In the genomic region with DNA sequence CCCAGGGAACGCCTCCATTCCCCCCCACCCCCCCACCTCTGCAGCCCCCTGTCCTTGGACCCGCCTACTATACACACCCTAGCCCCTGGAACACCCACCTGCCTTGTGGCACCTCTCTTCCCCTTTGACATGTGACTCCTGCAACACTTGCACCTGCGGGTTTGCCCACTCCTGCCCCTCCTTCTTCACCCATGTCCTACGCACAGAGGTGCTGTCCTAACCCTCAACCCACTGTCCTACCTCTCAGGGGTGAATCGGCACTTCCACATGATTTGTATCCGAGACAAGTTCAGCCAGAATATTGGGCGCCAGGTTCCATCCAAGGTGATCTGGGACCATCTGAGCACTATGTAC, we compare ENCODE assay signal across 9 mouse cellular contexts. TPM values are rescaled to one million over a fixed set of nuclear protein-coding genes. Genes with fewer than 3 reads are reported as not detected.
A peak's percentile ranks its signal among the peaks of the same experiment; 100 is the strongest.
DNase-seq lines count a peak whose midpoint lies in the region; ATAC-seq and TF ChIP-seq lines count a peak whose summit lies in the region.
"Had no signal": no experiment of that assay in that cellular context is flagged by ENCODE, and none has a peak within 500 bp of the region (broad histone marks: within the 10 kb centered on the region; RNA-seq: fewer than 3 reads in every experiment).

No protein-coding gene starts in this region.

- H3K27me3 ChIP-seq in CH12.LX (replicated peaks), result no peaks in the 10 kb centered on the region
- peaks cover 17% of the 10 kb centered on the region for H3K27me3 ChIP-seq in heart, embryonic 13.5 days (replicated peaks)
- H3K27me3 ChIP-seq in limb, embryonic 15.5 days, result no peaks in the 10 kb centered on the region
- H3K27me3 ChIP-seq in small intestine, adult 2 months (ENCODE audit: control insufficient read depth, insufficient read depth, low read length), result no peaks in the 10 kb centered on the region

- no peak for TF ChIP-seq POLR2A in CH12.LX (IDR thresholded peaks at IDR 0.05; ENCODE audit: low read depth, low read length)
- TF ChIP-seq POLR2A in small intestine, adult 2 months (IDR thresholded peaks at IDR 0.05; ENCODE audit: low read depth, low read length), result no peak

- H3K4me3 ChIP-seq in CH12.LX (replicated peaks in 1 of 3; ENCODE audit: low read depth in 2 of 3, low read length in 2 of 3, poor library complexity in 1 of 3), result peak overlapping the region; percentile 76 to 94 (median 88)
- H3K4me3 ChIP-seq in heart, embryonic 13.5 days, result peak overlapping the region; percentile 93
- H3K4me3 ChIP-seq in limb, embryonic 15.5 days, result peak overlapping the region; percentile 91
- peak overlapping the region; percentile 97 for H3K4me3 ChIP-seq in small intestine, adult 2 months (ENCODE audit: low read depth, low read length)

- peak overlapping the region; percentile 90 for H3K9ac ChIP-seq in CH12.LX (ENCODE audit: insufficient read depth, low read depth)
- H3K9ac ChIP-seq in heart, embryonic 13.5 days, result peak overlapping the region; percentile 98
- H3K9ac ChIP-seq in limb, embryonic 15.5 days, result peak overlapping the region; percentile 95

- peak overlapping the region; percentile 90 for H3K4me2 ChIP-seq in CH12.LX (ENCODE audit: insufficient read depth, low read depth, poor library complexity, severe bottlenecking)
- peak overlapping the region; percentile 92 for H3K4me2 ChIP-seq in heart, embryonic 13.5 days
- H3K4me2 ChIP-seq in limb, embryonic 15.5 days, result peak overlapping the region; percentile 76

- H3K79me2 ChIP-seq in CH12.LX (replicated peaks; ENCODE audit: control insufficient read depth, extremely low read depth, insufficient read depth, poor library complexity, severe bottlenecking), result peaks cover 7% of the 10 kb centered on the region; the same call in 1 of the 2 replicates

- intact Hi-C loops in gastrocnemius, postnatal 14 days (cut with DNase I; ENCODE audit: low total_unique reads), result loop anchor here (10.0 kb wide), 1 partner anchor 162 kb away; no protein-coding TSS in a partner anchor

- TF ChIP-seq RAD21 in CH12.LX (IDR thresholded peaks at IDR 0.05; ENCODE audit: low read depth, low read length), result no peak

- WGBS in heart, embryonic 13.5 days, result 28% methylated on average over 7 of the region's 7 CpGs
- 34% methylated on average over 5 of the region's 7 CpGs for WGBS in limb, embryonic 15.5 days
- 7% methylated on average over 7 of the region's 7 CpGs for WGBS in small intestine, adult 2 months

- dilution Hi-C loops in CH12.LX (cut with MboI; ENCODE audit: extremely low pct_ligation_motif_present, extremely low pct_unique_long_range_greater_than_20kb, low sequenced_read_pairs), result no loop called here

- no peak for TF ChIP-seq CTCF in CH12.LX (conservative IDR thresholded peaks at IDR 0.05 in 1 of 2, IDR thresholded peaks at IDR 0.05 in 1 of 2; ENCODE audit: low read depth in 2 of 2, low read length in 2 of 2)
- no peak for TF ChIP-seq CTCF in small intestine, adult 2 months (IDR thresholded peaks at IDR 0.05; ENCODE audit: extremely low read depth, insufficient read length, insufficient replicate concordance, low read depth, low read length)

- in situ Hi-C loops in CH12.LX (cut with MboI; ENCODE audit: low pct_ligation_motif_present, low pct_unique_long_range_greater_than_20kb, low sequenced_read_pairs), result loop anchor here (5.0 kb wide), 1 partner anchor 199 kb away; no protein-coding TSS in a partner anchor

- H3K36me3 ChIP-seq in CH12.LX (replicated peaks in 1 of 2; ENCODE audit: control insufficient read depth in 1 of 2, insufficient read depth in 1 of 2, low read length in 1 of 2), result peaks cover 15 to 41% of the 10 kb centered on the region in 2 experiments
- peaks cover 26% of the 10 kb centered on the region for H3K36me3 ChIP-seq in heart, embryonic 13.5 days
- H3K36me3 ChIP-seq in limb, embryonic 15.5 days, result peaks cover 25% of the 10 kb centered on the region
- peaks cover 7% of the 10 kb centered on the region for H3K36me3 ChIP-seq in small intestine, adult 2 months (ENCODE audit: control insufficient read depth, insufficient read depth, low read length)

- ATAC-seq in CD4-positive, CD25-positive, alpha-beta regulatory T cell, adult 4 months, result no peak
- no peak for ATAC-seq in heart, embryonic 13.5 days (ENCODE audit: extremely low read depth, insufficient number of reproducible peaks, low FRiP score, low TSS enrichment)
- no peak for ATAC-seq in limb, embryonic 15.5 days (ENCODE audit: insufficient number of reproducible peaks, low FRiP score, low TSS enrichment, low read depth)

- peak; percentile 41 for DNase-seq in CD4-positive, CD25-positive, alpha-beta regulatory T cell, adult 2 months (ENCODE audit: low read depth, low spot score)
- DNase-seq in CH12.LX (ENCODE audit: extremely low read depth), result no peak
- DNase-seq in gastrocnemius, postnatal 14 days, result no peak
- DNase-seq in urinary bladder, adult 2 months (ENCODE audit: low spot score), result no peak

- no peak overlapping the region for H3K27ac ChIP-seq in CH12.LX (ENCODE audit: insufficient read depth, low read depth)
- H3K27ac ChIP-seq in heart, embryonic 13.5 days (replicated peaks), result peak overlapping the region; percentile 73
- no peak overlapping the region for H3K27ac ChIP-seq in limb, embryonic 15.5 days
- no peak overlapping the region for H3K27ac ChIP-seq in small intestine, adult 2 months (ENCODE audit: insufficient read depth, low read depth, low read length)

- H3K4me1 ChIP-seq in CH12.LX (ENCODE audit: control insufficient read depth in 1 of 2, insufficient read depth in 2 of 2), result peaks cover 12 to 37% of the 10 kb centered on the region in 2 experiments
- H3K4me1 ChIP-seq in heart, embryonic 13.5 days, result peaks cover 16% of the 10 kb centered on the region
- H3K4me1 ChIP-seq in limb, embryonic 15.5 days, result peaks cover 30% of the 10 kb centered on the region
- peaks cover 17% of the 10 kb centered on the region; the same call in 1 of the 2 replicates for H3K4me1 ChIP-seq in small intestine, adult 2 months (ENCODE audit: control insufficient read depth, insufficient read depth, insufficient read length, low read length)

- TF ChIP-seq EP300 in CH12.LX (IDR thresholded peaks at IDR 0.05; ENCODE audit: low read length), result no peak

- no peaks in the 10 kb centered on the region for H3K9me3 ChIP-seq in CH12.LX (replicated peaks; ENCODE audit: low read length)
- no peaks in the 10 kb centered on the region for H3K9me3 ChIP-seq in heart, embryonic 13.5 days
- no peaks in the 10 kb centered on the region for H3K9me3 ChIP-seq in limb, embryonic 15.5 days

TF ChIP-seq in CH12.LX, 34 proteins besides CTCF, POLR2A, EP300 and RAD21:
- no peak for TF ChIP-seq CHD1 (IDR thresholded peaks at IDR 0.05; ENCODE audit: low read depth, low read length)
- TF ChIP-seq ZKSCAN1 (IDR thresholded peaks at IDR 0.05; ENCODE audit: borderline replicate concordance, low read depth, low read length), result no peak
- no peak for TF ChIP-seq ETS1 (conservative IDR thresholded peaks at IDR 0.05; ENCODE audit: low read depth, low read length)
- peak; percentile 33; the same call in 1 of the 2 replicates for TF ChIP-seq SIN3A (IDR thresholded peaks at IDR 0.05; ENCODE audit: low read length)
- TF ChIP-seq POLR2AphosphoS2 (IDR thresholded peaks at IDR 0.05; ENCODE audit: low read depth, low read length), result no peak

RNA-seq across cellular contexts. Expression of a gene that starts 2.0 kb away (rescaled TPM):
- 10 to 100 TPM; 22.7 to 23.5 TPM for polyA plus RNA-seq in CD4-positive, CD25-positive, alpha-beta regulatory T cell, adult 4 months (2017; shearing (Covaris generic))
- total RNA-seq in CH12.LX (2012; rRNA removed) (31.2 and 39.7 TPM in 2 replicates), CH12.LX (2014; rRNA removed) (64.6 and 65.5 TPM in 2 replicates)
- 47.5 and 54.6 TPM in 2 replicates for polyA plus RNA-seq in CH12.LX (2012; ENCODE audit: insufficient read length, low read depth)
- polyA plus RNA-seq in heart, embryonic 13.5 days (2015; fragmentation: Nextera tagmentation; extraction: Ambion mirVana), result 22.6 and 23.4 TPM in 2 replicates
- 28.6 and 30.3 TPM in 2 replicates for polyA plus RNA-seq in limb, embryonic 15.5 days (2015; fragmentation: Nextera tagmentation; extraction: Ambion mirVana)
- polyA plus RNA-seq in small intestine, adult 2 months (2012; rRNA removed), result 8.5 and 16.1 TPM in 2 replicates
- total RNA-seq in gastrocnemius, postnatal 14 days (2021), result 1 to 10 TPM; 4.7 to 5.3 TPM
- polyA plus RNA-seq in urinary bladder, adult 2 months (2012; rRNA removed), result 21.8 and 27.0 TPM in 2 replicates

RNA-seq across cellular contexts. Expression of a gene that starts 5.9 kb away (rescaled TPM):
- 10 to 100 TPM; 11.0 to 13.1 TPM for polyA plus RNA-seq in CD4-positive, CD25-positive, alpha-beta regulatory T cell, adult 4 months (2017; shearing (Covaris generic))
- 79.1 and 79.8 TPM in 2 replicates for total RNA-seq in CH12.LX (2012; rRNA removed)
- total RNA-seq in CH12.LX (2014; rRNA removed), result 57.3 and 58.3 TPM in 2 replicates
- polyA plus RNA-seq in CH12.LX (2012; ENCODE audit: insufficient read length, low read depth), result 67.0 and 82.9 TPM in 2 replicates
- polyA plus RNA-seq in heart, embryonic 13.5 days (2015; fragmentation: Nextera tagmentation; extraction: Ambion mirVana), result 53.5 and 54.4 TPM in 2 replicates
- 57.3 and 60.6 TPM in 2 replicates for polyA plus RNA-seq in limb, embryonic 15.5 days (2015; fragmentation: Nextera tagmentation; extraction: Ambion mirVana)
- 23.3 and 62.6 TPM in 2 replicates for polyA plus RNA-seq in small intestine, adult 2 months (2012; rRNA removed)
- total RNA-seq in gastrocnemius, postnatal 14 days (2021), result 10 to 100 TPM; 22.5 to 25.2 TPM
- polyA plus RNA-seq in urinary bladder, adult 2 months (2012; rRNA removed), result 28.2 and 31.9 TPM in 2 replicates

RNA-seq across cellular contexts. Expression of a gene that starts 14.5 kb away (rescaled TPM):
- 1 to 10 TPM in 1 of 2 experiments, under 1 TPM in 1; 0.40 to 2.3 TPM for polyA plus RNA-seq in CD4-positive, CD25-positive, alpha-beta regulatory T cell, adult 4 months (2017; shearing (Covaris generic))
- total RNA-seq in CH12.LX (2012; rRNA removed) (1.9 and 2.0 TPM in 2 replicates), CH12.LX (2014; rRNA removed) (0.56 and 0.57 TPM in 2 replicates)
- 0.87 and 2.1 TPM in 2 replicates for polyA plus RNA-seq in CH12.LX (2012; ENCODE audit: insufficient read length, low read depth)
- polyA plus RNA-seq in heart, embryonic 13.5 days (2015; fragmentation: Nextera tagmentation; extraction: Ambion mirVana), result 16.0 and 19.3 TPM in 2 replicates
- 412 and 416 TPM in 2 replicates for polyA plus RNA-seq in limb, embryonic 15.5 days (2015; fragmentation: Nextera tagmentation; extraction: Ambion mirVana)
- 0.52 and 1.2 TPM in 2 replicates for polyA plus RNA-seq in small intestine, adult 2 months (2012; rRNA removed)
- under 1 TPM; 0.29 to 0.97 TPM for total RNA-seq in gastrocnemius, postnatal 14 days (2021)
- 1.5 and 1.7 TPM in 2 replicates for polyA plus RNA-seq in urinary bladder, adult 2 months (2012; rRNA removed)

RNA-seq across cellular contexts. Expression of a gene that starts 59.4 kb away (rescaled TPM):
- under 1 TPM in 1 of 2 experiments, not detected in 1; 0.23 TPM for polyA plus RNA-seq in CD4-positive, CD25-positive, alpha-beta regulatory T cell, adult 4 months (2017; shearing (Covaris generic))
- not detected in 2 replicates for total RNA-seq in CH12.LX (2012; rRNA removed)
- total RNA-seq in CH12.LX (2014; rRNA removed), result not detected in 2 replicates
- not detected in 2 replicates for polyA plus RNA-seq in CH12.LX (2012; ENCODE audit: insufficient read length, low read depth)
- polyA plus RNA-seq in heart, embryonic 13.5 days (2015; fragmentation: Nextera tagmentation; extraction: Ambion mirVana), result not detected in 2 replicates
- 0.22 and 0.45 TPM in 2 replicates for polyA plus RNA-seq in limb, embryonic 15.5 days (2015; fragmentation: Nextera tagmentation; extraction: Ambion mirVana)
- polyA plus RNA-seq in small intestine, adult 2 months (2012; rRNA removed), result not detected in 2 replicates
- total RNA-seq in gastrocnemius, postnatal 14 days (2021), result under 1 TPM; 0.21 to 0.22 TPM
- 0.37 and 0.62 TPM in 2 replicates for polyA plus RNA-seq in urinary bladder, adult 2 months (2012; rRNA removed)
- total RNA-seq: hematopoietic stem cell, adult 5-6 weeks had no signal

Comparison
In these comparisons a context has a peak if more than half of its experiments do, and no peak if none do; other contexts are left out.
1. RNA of a gene that starts 14.5 kb away (polyA plus RNA-seq): 412 to 416 TPM in limb, embryonic 15.5 days; 16.0 to 19.3 TPM in heart, embryonic 13.5 days, 0.40 to 2.3 TPM in CD4-positive, CD25-positive, alpha-beta regulatory T cell, adult 4 months, 1.5 to 1.7 TPM in urinary bladder, adult 2 months, 0.87 to 2.1 TPM in CH12.LX and 0.52 to 1.2 TPM in small intestine, adult 2 months; every median in the first group is over 10 times any median in the second.
2. Peak in every context shown above with its lines, with median percentiles within 50 percentile points of each other: H3K4me2 ChIP-seq, H3K4me3 ChIP-seq and H3K9ac ChIP-seq.